Mouse (Mus musculus): ENCODE data around the gene Myo1d.

The Myo1d gene

DNA sequence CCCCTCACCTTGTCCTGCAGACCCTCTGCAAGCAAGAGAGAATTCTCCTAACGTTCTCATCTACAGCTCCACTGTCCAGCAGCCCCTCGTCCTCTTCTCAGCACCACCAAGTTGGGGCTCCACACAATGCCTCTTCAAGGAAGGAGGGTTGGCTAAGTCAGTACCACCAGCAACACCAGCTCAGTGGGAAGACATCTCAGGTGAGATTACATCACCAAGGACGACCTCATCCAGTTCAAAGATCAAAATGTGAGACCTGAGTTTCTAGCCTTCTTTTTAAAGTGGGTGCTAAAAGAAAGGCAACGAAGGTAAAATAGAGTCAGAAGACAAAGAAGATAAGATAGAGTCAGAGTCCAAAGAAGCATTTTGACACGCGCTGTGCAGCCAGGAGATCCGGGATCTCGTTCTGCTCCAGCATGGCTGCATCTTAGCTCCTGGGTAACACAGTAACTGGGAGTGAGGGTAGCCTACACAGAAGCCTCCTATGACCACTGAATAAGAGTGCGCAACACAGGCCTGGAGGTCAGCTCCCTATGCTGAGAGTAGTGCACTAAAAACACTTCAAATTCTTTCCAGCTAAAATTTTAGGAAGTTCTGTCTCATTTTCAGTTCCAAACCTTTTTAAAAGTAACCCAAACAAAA is 56.3 kb downstream of the Myo1d start:
- DNase-seq (ENCODE audit: low spot score in 2 of 2), result no peak

DNA sequence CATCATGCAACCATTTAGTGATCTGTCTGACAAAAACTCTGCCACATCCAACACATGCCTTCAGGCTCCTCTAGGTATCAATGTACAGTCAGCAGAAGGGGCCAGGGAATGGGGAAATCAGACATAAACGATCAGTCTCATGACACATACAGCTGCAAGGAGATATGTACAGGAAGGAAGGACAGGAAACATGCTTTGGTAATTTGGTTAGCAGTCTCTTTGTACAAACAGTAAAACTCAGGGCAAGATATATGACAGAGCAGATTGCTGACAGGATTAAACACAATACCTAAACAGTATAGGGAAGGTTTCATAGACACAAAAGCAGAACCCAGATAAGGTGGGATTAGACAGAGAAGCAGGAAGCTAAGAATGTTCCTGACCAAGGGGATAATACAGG is 60.8 kb downstream of the Myo1d start:
- DNase-seq (ENCODE audit: low spot score in 2 of 2), result no peak

DNA sequence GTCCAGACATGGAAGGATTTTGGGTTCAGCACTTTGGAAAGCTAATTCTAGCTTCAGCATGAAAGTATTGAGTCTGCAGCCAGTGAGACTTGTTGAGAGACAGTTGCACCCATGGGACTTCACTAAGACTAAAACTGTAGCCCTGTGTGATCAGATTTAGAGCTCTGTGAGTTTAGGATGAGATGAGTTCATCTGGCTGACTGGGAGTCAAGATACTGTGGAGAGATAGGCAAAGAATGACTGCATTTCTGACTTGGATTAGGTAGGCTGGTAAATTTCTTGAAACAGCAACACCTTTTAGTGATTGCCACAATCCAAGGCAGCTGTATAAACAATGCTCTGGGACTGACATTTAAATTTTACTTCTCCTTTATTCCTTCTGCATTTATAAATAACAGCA is 61.8 kb downstream of the Myo1d start:
- no peak for DNase-seq (ENCODE audit: low spot score in 2 of 2)

DNA sequence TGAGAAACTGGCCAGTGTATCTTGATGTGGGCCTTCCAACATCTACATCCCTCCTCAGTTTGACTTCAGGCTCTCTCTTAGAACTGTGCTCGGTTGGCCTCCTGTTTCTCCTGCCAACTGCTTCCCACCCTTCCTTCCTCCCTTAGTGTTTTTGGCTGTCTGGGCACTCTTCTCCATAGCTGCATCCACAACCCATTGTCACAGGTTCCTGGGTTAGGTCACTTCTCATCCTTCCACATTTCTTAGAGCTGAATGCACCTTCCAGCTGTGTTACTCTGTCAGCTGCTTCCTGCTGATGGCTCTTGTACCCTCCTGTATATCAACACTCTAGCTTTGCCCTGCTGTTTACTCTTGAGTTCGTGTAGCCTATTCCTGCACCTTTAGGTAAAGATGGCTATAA is 64.7 kb downstream of the Myo1d start:
- DNase-seq (ENCODE audit: low spot score in 2 of 2), result no peak

DNA sequence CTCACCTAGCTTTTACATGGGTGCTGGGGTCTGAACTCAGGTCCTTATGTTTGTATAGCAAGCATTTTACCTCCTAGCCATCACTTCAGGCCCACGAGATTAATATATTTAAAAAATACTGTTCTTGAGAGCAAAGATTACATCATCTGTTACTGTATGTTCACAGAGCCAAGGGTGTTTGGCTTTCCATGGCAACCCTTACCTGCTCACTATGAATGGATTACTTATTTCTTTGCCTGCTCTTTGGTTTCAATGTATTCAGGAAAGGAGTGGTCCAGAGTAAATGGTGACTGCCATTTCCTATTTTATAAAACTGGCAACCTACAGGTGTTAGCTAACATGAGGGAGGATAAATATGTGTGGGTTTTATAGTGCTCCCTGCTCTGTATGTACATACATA is 66.1 kb downstream of the Myo1d start:
- no peak for DNase-seq (ENCODE audit: low spot score in 2 of 2)

DNA sequence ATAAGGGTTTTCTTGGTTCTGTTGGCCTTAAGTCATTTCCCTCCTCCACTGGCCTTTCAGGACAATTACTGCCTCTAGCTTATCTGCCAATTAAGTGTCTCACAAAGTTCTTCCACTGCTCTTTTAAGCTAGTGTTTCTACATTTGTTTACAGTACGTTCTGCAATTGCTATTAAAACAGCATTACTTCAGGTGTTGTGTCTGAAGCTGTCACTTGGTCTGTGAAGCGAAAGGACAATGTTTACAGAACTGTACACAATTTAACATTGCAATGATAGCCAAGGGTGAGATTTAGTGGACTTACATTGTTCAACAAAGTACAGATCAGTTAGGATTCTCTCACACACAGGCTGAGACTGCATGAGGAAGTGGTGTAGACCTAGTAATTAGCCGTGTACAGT is 67.6 kb downstream of the Myo1d start:
- no peak for DNase-seq (ENCODE audit: low spot score in 2 of 2)

DNA sequence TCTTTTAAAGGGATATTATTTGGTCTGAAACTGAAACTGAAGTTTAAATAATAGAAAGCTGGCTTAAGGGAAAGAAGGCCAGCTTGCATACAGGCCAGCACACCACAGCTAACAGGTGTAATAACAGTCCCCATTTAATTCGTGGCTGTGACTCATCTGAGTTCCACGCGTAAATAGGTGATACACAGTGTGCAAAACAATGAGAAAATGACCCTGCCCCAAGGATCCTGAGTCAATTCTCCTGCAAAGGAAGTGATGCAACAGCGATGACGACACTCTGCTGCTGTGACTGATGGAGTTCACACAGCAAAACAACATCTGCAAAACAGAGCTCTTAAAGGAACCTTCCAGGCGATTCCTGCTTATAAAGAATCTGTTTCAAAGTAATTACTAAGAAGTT is 68.5 kb downstream of the Myo1d start:
- DNase-seq (ENCODE audit: low spot score in 2 of 2), result no peak

DNA sequence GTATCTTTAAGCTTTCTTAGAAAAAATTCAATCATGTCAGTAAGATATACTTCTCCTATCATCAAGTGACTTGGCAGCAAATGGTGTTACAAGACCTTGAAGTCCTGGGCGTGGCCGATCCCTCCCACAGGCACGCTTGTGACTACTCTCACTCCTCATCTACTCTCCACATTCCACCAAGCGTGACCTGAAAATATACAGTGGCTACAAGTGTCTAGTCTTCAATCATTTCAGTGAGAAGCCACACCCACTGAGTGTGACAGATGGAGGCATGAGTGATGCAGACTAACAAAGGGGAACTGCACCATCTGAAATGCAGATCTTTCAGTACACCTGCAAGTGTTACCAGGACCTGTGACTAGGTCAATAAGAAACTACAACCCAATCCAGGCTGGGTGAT is 79.2 kb downstream of the Myo1d start:
- no peak for DNase-seq (ENCODE audit: low spot score in 2 of 2)

DNA sequence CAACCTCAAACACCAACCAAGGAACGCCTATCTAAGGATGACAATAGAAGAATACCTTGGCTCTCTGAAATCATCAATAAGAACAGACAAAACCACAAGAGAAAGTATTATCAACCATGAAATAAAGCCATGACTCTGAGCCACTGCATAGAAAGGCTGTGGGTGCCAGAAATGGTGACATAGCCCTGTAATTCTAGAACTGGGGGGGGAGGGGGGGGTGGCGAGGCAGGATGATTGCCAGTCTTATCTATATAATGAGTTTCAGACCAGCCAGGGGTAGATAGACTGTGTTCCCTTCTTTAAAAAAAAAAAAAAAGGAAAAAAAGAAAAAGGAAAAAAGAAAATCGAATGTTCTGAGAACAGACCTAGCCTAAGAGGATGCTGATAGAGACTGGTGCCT is 81.1 kb downstream of the Myo1d start:
- no peak for DNase-seq (ENCODE audit: low spot score in 2 of 2)

DNA sequence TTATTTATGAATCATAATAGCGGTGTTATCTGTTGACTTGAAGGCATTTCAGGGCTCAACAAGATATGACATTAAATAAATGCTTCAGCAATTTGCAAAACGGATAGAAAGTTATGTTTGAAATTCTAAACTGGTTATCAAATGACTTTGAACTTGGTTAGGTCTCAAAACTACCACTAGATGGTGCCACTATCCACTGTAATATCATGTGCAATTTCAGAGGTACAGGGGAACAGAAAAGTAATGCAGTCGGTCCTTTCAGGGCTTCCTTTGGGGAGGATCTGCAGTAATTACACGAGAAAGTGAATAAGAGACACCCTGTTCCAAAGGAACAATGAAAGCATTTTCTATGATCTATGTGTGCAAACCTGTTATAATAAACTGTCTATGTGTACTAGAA is 83.5 kb downstream of the Myo1d start:
- DNase-seq (ENCODE audit: low spot score in 2 of 2), result no peak

DNA sequence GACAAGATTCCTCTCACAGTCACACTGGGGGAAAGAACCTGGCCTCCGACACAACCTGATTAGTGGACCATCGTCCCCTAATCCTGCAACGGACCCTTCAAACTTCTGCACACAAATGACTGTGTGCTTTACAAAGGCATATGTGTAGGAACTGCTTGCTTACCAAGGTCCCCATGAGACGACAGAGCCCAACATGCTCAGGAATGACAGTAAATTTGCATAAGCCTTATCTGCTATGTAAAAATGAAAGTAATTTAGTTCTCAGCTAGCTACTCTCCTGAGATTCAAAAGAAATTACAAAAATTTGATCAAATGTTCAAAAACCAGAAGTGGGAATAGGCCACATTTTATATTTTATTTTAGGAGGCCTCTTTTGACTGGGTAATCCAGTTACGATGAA is 95.2 kb downstream of the Myo1d start:
- no peak for DNase-seq (ENCODE audit: low spot score in 2 of 2)

DNA sequence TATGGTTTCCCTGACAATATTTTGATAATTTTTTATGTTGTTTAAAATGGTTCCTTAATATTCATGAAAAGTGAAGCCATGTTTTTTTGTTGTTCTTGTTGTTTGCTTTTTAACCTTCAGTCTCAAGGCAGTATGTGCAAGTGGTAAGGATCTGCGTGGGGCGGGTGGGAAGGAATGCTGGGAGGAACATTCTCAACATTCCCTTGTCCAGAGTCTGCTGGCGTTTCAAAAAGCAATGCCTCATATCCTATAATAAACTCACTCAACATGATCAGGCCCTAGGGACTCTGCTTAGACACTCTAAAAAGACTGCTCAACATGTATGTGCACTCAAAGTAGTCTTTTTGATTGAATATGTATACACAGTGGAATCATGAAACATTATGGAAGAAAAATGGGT is 97.1 kb downstream of the Myo1d start:
- DNase-seq (ENCODE audit: low spot score in 2 of 2), result no peak

DNA sequence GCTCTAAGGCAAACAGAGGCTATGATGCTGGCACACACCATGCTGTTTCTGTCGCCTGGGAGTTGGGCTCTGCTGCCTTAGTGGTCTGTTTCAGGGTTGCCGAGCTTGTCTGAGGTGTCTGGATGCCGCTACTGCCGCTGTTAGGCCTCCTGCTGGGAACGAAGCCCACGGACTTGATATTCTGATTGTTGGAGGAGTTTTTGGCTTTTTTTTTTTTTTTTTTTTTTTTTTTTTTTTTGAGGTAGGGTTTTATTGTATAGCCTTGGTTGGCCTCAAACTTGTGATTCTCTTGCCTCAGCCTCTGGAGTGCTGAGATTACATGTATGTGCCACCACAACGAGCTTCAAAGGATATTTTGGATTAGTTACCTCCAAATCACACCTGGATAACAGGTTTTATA is 106.8 kb downstream of the Myo1d start:
- DNase-seq (ENCODE audit: low spot score in 2 of 2), result no peak

DNA sequence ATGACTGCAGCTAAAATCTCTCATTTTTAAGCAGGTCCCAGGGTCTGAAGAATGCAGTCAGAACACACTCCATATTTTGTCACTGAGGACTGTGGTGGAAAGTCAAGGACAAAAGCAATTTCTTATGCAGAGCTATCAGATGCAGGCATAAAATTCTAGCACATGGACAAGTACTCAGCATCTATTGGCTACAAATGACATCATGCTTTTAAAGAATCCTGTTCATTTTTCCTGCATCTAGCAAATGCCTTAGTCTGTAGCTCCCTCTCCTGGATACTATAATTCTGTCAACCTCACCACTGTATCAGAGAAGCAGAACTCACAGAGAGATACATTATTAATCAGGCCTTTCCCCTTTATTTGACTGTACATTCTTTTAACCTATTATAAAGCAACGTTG is 109.4 kb downstream of the Myo1d start:
- peak in 1 of 2 experiments; percentile 13 for DNase-seq (ENCODE audit: low spot score in 2 of 2)

DNA sequence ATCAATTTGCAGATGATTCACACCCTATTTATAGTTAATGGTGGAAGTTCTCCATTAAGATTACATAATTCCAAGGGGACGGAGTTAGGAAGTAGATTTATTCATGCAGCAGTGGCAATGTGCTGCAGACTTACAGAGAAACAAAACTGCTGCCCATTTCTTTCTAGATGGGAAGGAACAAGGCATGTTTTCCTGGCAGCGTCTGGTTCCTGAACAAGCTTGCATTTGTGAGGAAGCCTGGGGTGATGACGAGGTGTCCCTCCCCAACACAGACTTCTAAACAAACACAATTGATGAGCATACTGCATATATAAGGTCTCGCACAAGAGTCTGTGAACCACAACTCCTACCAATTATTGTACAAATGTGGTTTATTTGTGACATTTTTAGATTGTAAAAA is 109.9 kb downstream of the Myo1d start:
- DNase-seq (ENCODE audit: low spot score in 2 of 2), result no peak

DNA sequence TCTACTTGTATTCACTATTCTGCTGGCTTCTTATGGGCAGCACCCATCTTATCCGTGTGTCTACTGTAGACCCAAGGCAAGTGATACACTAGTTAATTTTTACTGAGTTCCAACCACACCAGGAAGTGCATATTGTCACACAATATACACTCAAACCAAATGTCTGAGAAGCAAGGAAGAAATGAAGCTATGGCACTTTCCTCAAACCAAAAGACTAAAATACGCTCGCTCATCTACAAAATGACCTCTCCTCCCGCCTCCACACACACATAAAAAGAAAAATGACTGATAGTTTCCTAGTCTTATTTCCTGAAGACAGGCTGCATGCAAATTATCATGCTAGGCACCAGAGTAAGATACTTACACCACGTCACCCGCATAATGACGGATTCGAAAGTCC is 113.6 kb downstream of the Myo1d start:
- no peak for DNase-seq (ENCODE audit: low spot score in 2 of 2)

DNA sequence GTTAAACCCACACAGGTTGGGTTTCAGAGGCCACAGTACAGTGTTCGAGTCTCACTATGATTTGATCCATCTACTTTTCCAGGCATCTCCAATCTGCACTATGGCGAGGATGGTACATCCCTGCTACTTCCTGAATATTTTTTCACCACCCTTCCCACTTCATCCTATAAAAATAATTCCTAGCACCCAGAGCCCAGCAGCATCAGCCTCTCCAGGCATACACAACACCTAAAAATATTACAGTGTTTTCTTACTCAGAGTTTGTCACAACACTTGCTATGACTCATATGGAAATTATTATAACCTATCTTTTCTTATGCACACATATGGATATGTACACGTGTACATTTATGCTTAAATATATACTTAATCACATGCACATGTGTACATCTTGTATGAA is 115.6 kb downstream of the Myo1d start:
- no peak for DNase-seq (ENCODE audit: low spot score in 2 of 2)

DNA sequence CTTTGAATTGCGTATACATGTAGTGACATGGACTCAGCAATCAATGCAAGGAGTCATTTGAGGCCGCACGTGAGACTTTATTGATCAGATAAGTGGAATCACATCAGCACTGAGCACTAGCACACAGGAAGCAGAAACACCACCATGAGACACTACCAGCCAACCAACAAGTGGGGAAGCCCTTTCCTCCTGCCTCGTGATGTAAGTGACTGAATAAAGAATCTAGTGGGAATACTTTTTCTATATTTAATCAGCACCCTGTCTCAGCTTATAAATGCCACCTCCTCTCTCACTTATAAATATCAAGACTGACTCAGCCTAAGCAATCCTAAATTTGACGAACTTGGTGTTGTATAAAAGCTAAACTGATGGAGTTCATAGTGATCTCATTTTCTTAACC is 134.7 kb downstream of the Myo1d start:
- no peak for DNase-seq (ENCODE audit: low spot score in 2 of 2)

DNA sequence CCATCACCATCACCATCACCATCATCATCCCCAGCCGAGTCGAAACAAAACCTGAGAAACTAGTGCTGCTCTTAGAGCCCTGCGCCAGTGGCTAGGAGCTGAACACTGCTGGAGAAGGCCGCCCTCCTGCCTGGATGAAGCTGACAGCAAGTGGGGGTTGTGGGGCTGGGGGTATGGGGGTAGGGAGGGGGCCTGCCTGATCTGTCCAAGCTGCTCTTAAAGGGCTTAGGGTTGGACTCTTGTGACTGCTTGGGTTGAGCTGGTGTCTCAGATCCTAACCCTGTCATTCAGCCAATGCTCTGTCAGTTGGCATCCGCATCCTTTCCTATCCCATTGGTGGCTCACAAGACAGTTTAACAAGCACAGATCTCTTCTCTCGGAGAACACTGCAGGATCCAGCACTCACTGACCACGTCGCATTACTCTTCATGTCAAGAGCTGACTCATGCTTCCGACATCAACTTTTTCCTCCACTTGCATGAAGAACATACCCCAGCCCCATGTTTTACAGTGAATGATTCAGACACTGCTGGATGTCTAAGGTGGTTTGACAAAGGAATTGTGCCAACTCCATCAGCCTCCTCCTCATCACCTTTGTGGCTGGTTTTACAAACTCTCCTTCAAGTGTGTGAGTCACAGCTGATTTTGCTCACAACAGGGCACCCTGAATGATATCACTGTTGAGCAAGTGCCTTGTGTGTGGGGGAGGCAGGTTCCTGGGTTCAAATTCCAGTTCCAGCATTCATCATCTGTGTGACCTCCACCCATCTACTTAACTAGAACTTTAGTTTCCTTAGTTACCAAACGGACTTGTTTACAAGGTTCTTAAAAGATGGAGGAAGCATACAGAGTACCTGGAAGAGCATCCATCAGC is 150.6 kb downstream of the Myo1d start:
- DNase-seq (ENCODE audit: low spot score in 2 of 2), result no peak

DNA sequence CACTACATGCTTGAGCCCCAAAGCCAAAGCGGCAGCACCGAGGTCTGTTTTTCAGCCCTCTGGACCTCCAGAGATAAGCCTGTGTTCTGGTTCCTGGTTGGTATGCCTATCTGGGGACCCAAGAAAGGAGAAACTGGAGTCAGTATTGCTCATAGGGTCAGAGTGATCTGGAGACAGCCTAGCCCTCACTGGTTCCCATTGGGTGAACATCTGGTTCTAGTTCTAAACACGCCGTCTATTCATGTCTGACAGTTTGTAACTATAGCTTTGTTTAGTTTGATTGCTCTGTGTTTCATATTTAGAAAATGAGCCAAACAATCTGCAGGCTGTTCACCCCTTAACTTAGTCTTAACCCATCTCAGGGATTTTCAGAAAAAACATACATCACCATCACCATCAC is 151.2 kb downstream of the Myo1d start:
- no peak for DNase-seq (ENCODE audit: low spot score in 2 of 2)

DNA sequence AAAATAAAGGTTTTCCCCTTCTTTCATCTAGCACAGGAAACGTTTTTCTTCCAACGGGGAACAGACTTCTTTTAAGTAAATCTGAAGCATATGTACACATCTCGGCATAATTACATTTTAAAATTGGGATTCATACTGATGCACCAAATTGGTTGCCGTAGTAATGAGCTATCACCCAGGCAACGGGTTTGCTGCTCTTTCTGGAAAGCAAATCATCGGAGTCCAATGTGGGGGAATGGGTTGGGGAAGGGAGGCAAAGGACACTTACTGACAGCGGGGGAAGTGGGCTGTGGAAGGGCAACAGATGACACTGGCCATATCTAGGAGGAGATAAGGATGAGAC is 156.8 kb downstream of the Myo1d start:
- peak in 1 of 2 experiments; percentile 25 for DNase-seq (ENCODE audit: low spot score in 2 of 2)

DNA sequence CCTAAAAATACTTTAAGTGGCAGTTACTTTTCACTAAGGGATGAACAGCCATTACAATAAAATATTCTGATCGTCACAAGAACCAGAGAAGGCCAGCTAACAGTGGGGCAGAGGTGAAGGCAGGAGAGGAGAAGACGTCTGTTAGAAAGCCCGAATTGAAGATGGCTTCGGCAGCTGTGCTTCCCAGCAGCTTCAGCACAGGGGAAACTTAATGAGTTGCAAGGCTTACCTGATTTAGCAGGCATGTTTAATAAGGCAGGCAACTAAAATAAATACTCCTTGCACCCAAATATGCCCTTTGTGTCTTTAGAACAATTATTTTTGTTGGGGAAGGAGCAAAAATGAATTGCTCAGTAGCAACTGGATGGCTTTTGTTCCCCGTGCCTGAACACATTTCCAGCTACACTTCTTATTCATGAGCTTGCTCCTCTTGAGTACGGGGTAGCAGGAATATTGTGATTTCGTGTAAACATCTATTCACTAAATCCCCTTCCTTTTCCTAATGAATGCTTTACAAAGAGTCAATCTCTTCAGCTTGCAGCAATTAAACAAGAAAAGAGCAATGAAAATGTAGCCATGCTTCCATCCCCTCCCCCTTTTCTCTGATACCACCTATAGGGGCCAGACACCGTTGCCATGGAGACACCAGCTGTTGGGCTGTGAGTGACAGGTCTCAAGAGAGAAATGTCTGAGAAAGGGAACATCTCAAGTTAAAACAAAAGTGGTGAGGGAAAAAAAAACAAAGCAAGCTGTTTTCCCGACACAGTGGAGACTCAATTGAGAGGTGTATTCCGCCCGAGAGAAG is 157.4 kb downstream of the Myo1d start:
- peak in 1 of 2 experiments; percentile 52 for DNase-seq (ENCODE audit: low spot score in 2 of 2)
